Comparison of ENCODE assay signal across 15 mouse cellular contexts in genomic region chr13:43134468-43134867, GRCm38 (mm10). TPM values are rescaled to one million over a fixed set of nuclear protein-coding genes. Genes with fewer than 3 reads are reported as not detected.
A peak's percentile ranks its signal among the peaks of the same experiment; 100 is the strongest.
DNase-seq lines count a peak whose midpoint lies in the region; ATAC-seq and TF ChIP-seq lines count a peak whose summit lies in the region.
"Had no signal": no experiment of that assay in that cellular context is flagged by ENCODE, and none has a peak within 500 bp of the region (broad histone marks: within the 10 kb centered on the region; RNA-seq: fewer than 3 reads in every experiment).

No protein-coding gene starts in this region.

- 41% methylated on average over 4 of the region's 4 CpGs for WGBS in hindbrain, postnatal 0 days
- WGBS in hindbrain, embryonic 11.5 days = 90% methylated on average over 4 of the region's 4 CpGs
- 12% methylated on average over 4 of the region's 4 CpGs for WGBS in heart, embryonic 16.5 days

- TF ChIP-seq RAD21 in MEL (IDR thresholded peaks at IDR 0.05; ENCODE audit: low read depth, low read length) = no peak

- H3K36me3 ChIP-seq in hindbrain, postnatal 0 days (ENCODE audit: insufficient read depth, low read length) = no peaks in the 10 kb centered on the region; the same call in 1 of the 2 replicates
- no peaks in the 10 kb centered on the region for H3K36me3 ChIP-seq in hindbrain, embryonic 11.5 days (ENCODE audit: control insufficient read depth, insufficient read depth, low read length)
- peaks cover 0 to 11% of the 10 kb centered on the region in 2 experiments; a peak in 2 of 4 replicates for H3K36me3 ChIP-seq in MEL (ENCODE audit: control insufficient read depth in 1 of 2, insufficient read depth in 2 of 2, low read length in 2 of 2)
- H3K36me3 ChIP-seq in heart, embryonic 16.5 days (ENCODE audit: control insufficient read depth, insufficient read depth) = no peaks in the 10 kb centered on the region

- H3K4me1 ChIP-seq in hindbrain, postnatal 0 days (ENCODE audit: insufficient read depth, low read length) = no peaks in the 10 kb centered on the region
- H3K4me1 ChIP-seq in hindbrain, embryonic 11.5 days (replicated peaks; ENCODE audit: control insufficient read depth, insufficient read depth, low read length) = no peaks in the 10 kb centered on the region
- H3K4me1 ChIP-seq in MEL (ENCODE audit: control insufficient read depth in 1 of 2, insufficient read depth in 2 of 2, low read length in 2 of 2) = peaks cover 5 to 15% of the 10 kb centered on the region in 2 experiments; a peak in 2 of 4 replicates
- H3K4me1 ChIP-seq in heart, embryonic 16.5 days (ENCODE audit: control insufficient read depth, insufficient read depth, low read length) = peaks cover 43% of the 10 kb centered on the region

- TF ChIP-seq CTCF in hindbrain, postnatal 0 days (IDR thresholded peaks at IDR 0.05; ENCODE audit: low read depth) = no peak
- no peak for TF ChIP-seq CTCF in MEL (IDR thresholded peaks at IDR 0.05 in 2 of 3, conservative IDR thresholded peaks at IDR 0.05 in 1 of 3; ENCODE audit: control insufficient read depth in 1 of 3, insufficient read depth in 1 of 3, low read depth in 2 of 3, low read length in 3 of 3, poor library complexity in 1 of 3, severe bottlenecking in 1 of 3)

- no peak overlapping the region for H3K27ac ChIP-seq in hindbrain, postnatal 0 days
- H3K27ac ChIP-seq in hindbrain, embryonic 11.5 days (ENCODE audit: low read depth, low read length) = no peak overlapping the region
- H3K27ac ChIP-seq in MEL (ENCODE audit: control insufficient read depth, low read depth, low read length) = no peak overlapping the region
- H3K27ac ChIP-seq in heart, embryonic 16.5 days (ENCODE audit: low read length) = peak overlapping the region; percentile 97
- H3K27ac ChIP-seq: hindbrain, embryonic 14.5 days; liver, embryonic 14.5 days had no signal

- peak; percentile 34 for DNase-seq in hindbrain, postnatal 0 days (ENCODE audit: low spot score)
- no peak for DNase-seq in hindbrain, embryonic 11.5 days (ENCODE audit: low spot score)
- peak; percentile 77 for DNase-seq in MEL (ENCODE audit: low read depth, low spot score)
- DNase-seq in heart, adult 11 months = peak; percentile 94
- DNase-seq in ovary, postnatal 14 days (ENCODE audit: low spot score) = no peak
- no peak for DNase-seq in right cerebral cortex, postnatal 10 days (ENCODE audit: low spot score in 2 of 2)
- no peak for DNase-seq in right cerebral cortex, postnatal 4 days
- DNase-seq: adrenal gland, adult 8-10 months; cerebellum, adult 11 months; kidney, adult 8-10 months; spleen, adult 18-20 months had no signal

- H3K27me3 ChIP-seq in hindbrain, postnatal 0 days (ENCODE audit: insufficient read depth, low read length) = no peaks in the 10 kb centered on the region
- no peaks in the 10 kb centered on the region for H3K27me3 ChIP-seq in hindbrain, embryonic 11.5 days (ENCODE audit: control insufficient read depth, insufficient read depth, low read length)
- no peaks in the 10 kb centered on the region for H3K27me3 ChIP-seq in MEL (ENCODE audit: control insufficient read depth in 1 of 2, insufficient read depth in 2 of 2, low read length in 2 of 2)
- H3K27me3 ChIP-seq in heart, embryonic 16.5 days (ENCODE audit: control insufficient read depth, insufficient read depth, low read length) = no peaks in the 10 kb centered on the region

- no peak for ATAC-seq in hindbrain, postnatal 0 days
- no peak for ATAC-seq in hindbrain, embryonic 11.5 days (ENCODE audit: low FRiP score)
- ATAC-seq in heart, embryonic 16.5 days (replicated peaks; ENCODE audit: extremely low read depth, insufficient read depth, low FRiP score) = peak; percentile 78

- H3K4me3 ChIP-seq in hindbrain, postnatal 0 days (ENCODE audit: low read length) = no peak overlapping the region
- H3K4me3 ChIP-seq in hindbrain, embryonic 11.5 days (ENCODE audit: low read depth, low read length) = no peak overlapping the region
- no peak overlapping the region for H3K4me3 ChIP-seq in MEL (ENCODE audit: control insufficient read depth in 1 of 2, insufficient read depth in 1 of 2, low read depth in 2 of 2, low read length in 2 of 2)
- no peak overlapping the region for H3K4me3 ChIP-seq in heart, embryonic 16.5 days (ENCODE audit: low read length)

- no peak overlapping the region for H3K9ac ChIP-seq in hindbrain, postnatal 0 days (replicated peaks; ENCODE audit: low read length)
- no peak overlapping the region for H3K9ac ChIP-seq in hindbrain, embryonic 11.5 days (ENCODE audit: low read depth, low read length)
- no peak overlapping the region for H3K9ac ChIP-seq in MEL (ENCODE audit: control insufficient read depth, low read depth, low read length, poor library complexity, severe bottlenecking)
- no peak overlapping the region for H3K9ac ChIP-seq in heart, embryonic 16.5 days (ENCODE audit: low read length)
- H3K9ac ChIP-seq: hindbrain, embryonic 14.5 days; liver, embryonic 14.5 days had no signal

- no peaks in the 10 kb centered on the region for H3K79me2 ChIP-seq in MEL (ENCODE audit: control insufficient read depth, insufficient read depth, low read length, poor library complexity)

- H3K9me3 ChIP-seq in hindbrain, postnatal 0 days (ENCODE audit: low read length) = no peaks in the 10 kb centered on the region
- no peaks in the 10 kb centered on the region for H3K9me3 ChIP-seq in hindbrain, embryonic 11.5 days (ENCODE audit: control insufficient read depth, low read length)
- no peaks in the 10 kb centered on the region for H3K9me3 ChIP-seq in MEL (replicated peaks; ENCODE audit: insufficient read depth, low read length)
- H3K9me3 ChIP-seq in heart, embryonic 16.5 days (replicated peaks; ENCODE audit: control insufficient read depth, low read length) = no peaks in the 10 kb centered on the region

- peak; percentile 31 to 35; a peak in 2 of 4 replicates for TF ChIP-seq EP300 in MEL (IDR thresholded peaks at IDR 0.05; ENCODE audit: low read depth in 1 of 2, low read length in 2 of 2)

- no peak for TF ChIP-seq POLR2A in MEL (IDR thresholded peaks at IDR 0.05; ENCODE audit: control insufficient read depth in 1 of 2, insufficient read depth in 1 of 2, low read depth in 1 of 2, low read length in 2 of 2, poor library complexity in 1 of 2)

- no peak overlapping the region for H3K4me2 ChIP-seq in hindbrain, postnatal 0 days (ENCODE audit: low read depth, low read length)
- no peak overlapping the region for H3K4me2 ChIP-seq in hindbrain, embryonic 11.5 days (replicated peaks; ENCODE audit: low read depth, low read length)
- no peak overlapping the region for H3K4me2 ChIP-seq in heart, embryonic 16.5 days (ENCODE audit: low read depth, low read length)
- H3K4me2 ChIP-seq: hindbrain, embryonic 14.5 days; midbrain, embryonic 11.5 days had no signal

TF ChIP-seq in MEL, 35 proteins besides CTCF, POLR2A, EP300 and RAD21:
- peak; percentile 6; the same call in 1 of the 2 replicates for TF ChIP-seq USF1 (IDR thresholded peaks at IDR 0.05; ENCODE audit: low read depth, low read length)
- 0 out of 2 replicates have a peak, but pooled peaks have one; percentile 31 for TF ChIP-seq BHLHE40 (IDR thresholded peaks at IDR 0.05; ENCODE audit: borderline replicate concordance, low read depth, low read length)
- no peak for TF ChIP-seq UBTF (IDR thresholded peaks at IDR 0.05; ENCODE audit: borderline replicate concordance, insufficient read depth, low read depth, low read length)
- TF ChIP-seq TCF12 (IDR thresholded peaks at IDR 0.05; ENCODE audit: low read depth, low read length) = 0 out of 2 replicates have a peak, but pooled peaks have one; percentile 15
- peak; percentile 62 for TF ChIP-seq ZNF384 (IDR thresholded peaks at IDR 0.05; ENCODE audit: low read depth, low read length)
- TF ChIP-seq GATA1 (IDR thresholded peaks at IDR 0.05; ENCODE audit: low read depth, low read length) = peak; percentile 72
- peak; percentile 39; the same call in 1 of the 2 replicates for TF ChIP-seq RCOR1 (IDR thresholded peaks at IDR 0.05; ENCODE audit: low read depth, low read length)
- peak; percentile 32; the same call in 1 of the 2 replicates for TF ChIP-seq MXI1 (IDR thresholded peaks at IDR 0.05; ENCODE audit: low read depth, low read length)
- no peak for TF ChIP-seq NRF1 (IDR thresholded peaks at IDR 0.05; ENCODE audit: insufficient read depth, low read depth, low read length, poor library complexity, severe bottlenecking)
- TF ChIP-seq ETS1 (IDR thresholded peaks at IDR 0.05; ENCODE audit: low read depth, low read length) = 0 out of 2 replicates have a peak, but pooled peaks have one; percentile 26
- no peak for TF ChIP-seq ZC3H11A (IDR thresholded peaks at IDR 0.05; ENCODE audit: low read depth, low read length)
- TF ChIP-seq CHD1 (IDR thresholded peaks at IDR 0.05; ENCODE audit: low read depth, low read length) = no peak
- 0 out of 2 replicates have a peak, but pooled peaks have one; percentile 35 for TF ChIP-seq SIN3A (IDR thresholded peaks at IDR 0.05; ENCODE audit: low read length)
- no peak for TF ChIP-seq POLR2AphosphoS2 (IDR thresholded peaks at IDR 0.05; ENCODE audit: low read length)

RNA-seq across cellular contexts. Expression of gene Tbc1d7, which starts 36.8 kb away (rescaled TPM):
- total RNA-seq in hindbrain, postnatal 0 days (2014; rRNA removed) = 39.9 and 42.7 TPM in 2 replicates
- polyA plus RNA-seq in hindbrain, postnatal 0 days (2015; fragmentation: Nextera tagmentation; extraction: Ambion mirVana) = 86.6 and 87.9 TPM in 2 replicates
- polyA plus RNA-seq in hindbrain, embryonic 11.5 days (2014; fragmentation: Nextera tagmentation; extraction: Ambion mirVana) = 71.3 and 74.8 TPM in 2 replicates
- total RNA-seq in MEL (2012; rRNA removed) = 11.6 and 12.0 TPM in 2 replicates
- 10 to 100 TPM in 1 of 2 experiments, not detected in 1; 29.4 TPM for polyA plus RNA-seq in MEL (2012; ENCODE audit: insufficient read depth in 1 of 2, insufficient read length in 2 of 2, low read depth in 1 of 2, low replicate concordance in 2 of 2, missing spikeins in 1 of 2)
- 57.7 and 57.8 TPM in 2 replicates for polyA plus RNA-seq in heart, embryonic 16.5 days (2015; fragmentation: Nextera tagmentation; extraction: Ambion mirVana)

Comparison
In these comparisons a context has a peak if more than half of its experiments do, and no peak if none do; other contexts are left out.
1. DNase-seq: peak in hindbrain, postnatal 0 days (single experiment), MEL (single experiment) and heart, adult 11 months (single experiment); none in hindbrain, embryonic 11.5 days (single experiment), ovary, postnatal 14 days (single experiment), right cerebral cortex, postnatal 10 days (0 of 2) and right cerebral cortex, postnatal 4 days (single experiment).